Mouse (Mus musculus) liver, embryonic 16.5 days (tissue): ENCODE data around the gene Prkg1. TPM values are rescaled to one million over a fixed set of nuclear protein-coding genes. Genes with fewer than 3 reads are reported as not detected.

Source experiments
- ATAC-seq: fragments of 200-750 bp; cut with Nextera tagmentation; 2 replicates; pipeline ENCODE4 v1.8.0; 2017; ENCODE audit warnings: low read depth, mild to moderate bottlenecking, moderate number of reproducible peaks, moderate library complexity
- H3K27ac ChIP-seq: fragments of 300-500 bp; sonication (generic); 2 replicates; pipeline ENCODE4 v1.5.1; 2014; ENCODE audit warnings: mild to moderate bottlenecking, low read length
- H3K27me3 ChIP-seq: fragments of 300-500 bp; sonication (generic); 2 replicates; pipeline ENCODE4 v1.6.1; 2014; ENCODE audit warnings: low read depth, low read length, mixed read lengths; ENCODE audit not compliant: control insufficient read depth, insufficient read depth
- H3K36me3 ChIP-seq: fragments of 300-500 bp; sonication (generic); 2 replicates; pipeline ENCODE4 v1.6.1; 2014; ENCODE audit warnings: mild to moderate bottlenecking; ENCODE audit not compliant: control insufficient read depth, insufficient read depth
- H3K4me1 ChIP-seq: fragments of 300-500 bp; sonication (generic); 2 replicates; pipeline ENCODE4 v1.6.1; 2014; ENCODE audit warnings: low read depth, low read length, mixed read lengths; ENCODE audit not compliant: control insufficient read depth
- H3K4me2 ChIP-seq: fragments of 300-500 bp; sonication (generic); 2 replicates; pipeline ENCODE4 v1.6.1; 2014; ENCODE audit warnings: low read depth, low read length, mixed read lengths
- H3K4me3 ChIP-seq: fragments of 300-500 bp; sonication (generic); 2 replicates; pipeline ENCODE4 v1.5.1; 2014; ENCODE audit warnings: low read depth, mild to moderate bottlenecking, low read length
- H3K9ac ChIP-seq: fragments of 300-500 bp; sonication (generic); 2 replicates; pipeline ENCODE4 v1.6.1; 2014; ENCODE audit warnings: low read depth, low read length
- H3K9me3 ChIP-seq: fragments of 300-500 bp; sonication (generic); replicated peaks from 2 replicates; pipeline ENCODE4 v1.6.1; 2016; ENCODE audit warnings: low read length; ENCODE audit not compliant: control insufficient read depth
- WGBS: fragments of 180-500 bp; shearing (Covaris S2); extraction: QIAGEN DNeasy Blood & Tissue Kit; methylation state at CpG from one replicate; pipeline ENCODE4 v1.1.7; 2014; ENCODE audit not compliant: insufficient replicate concordance; 5-methylcytosine and 5-hydroxymethylcytosine counted together
- polyA plus RNA-seq: library from polyadenylated mRNA; unstranded; fragments of >200 nt; fragmentation: Nextera tagmentation; extraction: Ambion mirVana; gene quantifications from 2 replicates; pipeline ENCODE4 v1.2.1, GENCODE M21; 2015

Prkg1 gene
- polyA plus RNA-seq, 1 experiment from 2014 or later: 1.3 TPM

- H3K9ac ChIP-seq: no peak overlapping the region
- WGBS: 51% methylated on average over 1 of the region's 1 CpGs
- no peak overlapping the region for H3K27ac ChIP-seq
- ATAC-seq: no peak
- H3K9me3 ChIP-seq: no peaks in the 10 kb centered on the region
- no peak overlapping the region for H3K4me3 ChIP-seq
- H3K4me2 ChIP-seq: no peak overlapping the region
- no peaks in the 10 kb centered on the region for H3K27me3 ChIP-seq
- H3K4me1 ChIP-seq: no peaks in the 10 kb centered on the region
- H3K36me3 ChIP-seq: no peaks in the 10 kb centered on the region
Measured at GRCm38 (mm10) chr19:31444101-31444500, 320.7 kb downstream of the Prkg1 start.

GRCm38 (mm10) chr19:31442311-31442710 is 322.5 kb downstream of the Prkg1 start:
- no peaks in the 10 kb centered on the region for H3K4me1 ChIP-seq
- no peak overlapping the region for H3K4me3 ChIP-seq
- 62% methylated on average over 3 of the region's 3 CpGs for WGBS
- H3K27me3 ChIP-seq: no peaks in the 10 kb centered on the region
- H3K27ac ChIP-seq: no peak overlapping the region
- no peak for ATAC-seq
- no peaks in the 10 kb centered on the region for H3K36me3 ChIP-seq
- H3K9me3 ChIP-seq: no peaks in the 10 kb centered on the region
- no peak overlapping the region for H3K4me2 ChIP-seq
- no peak overlapping the region for H3K9ac ChIP-seq

GRCm38 (mm10) chr19:31433446-31433845 is 331.4 kb downstream of the Prkg1 start:
- 81% methylated on average over 1 of the region's 1 CpGs for WGBS
- no peak for ATAC-seq
- Histone ChIP-seq H3K9ac (no peak overlapping the region), H3K4me1 (no peaks in the 10 kb centered on the region), H3K36me3 (no peaks in the 10 kb centered on the region), H3K4me2 (no peak overlapping the region), H3K9me3 (no peaks in the 10 kb centered on the region), H3K27ac (no peak overlapping the region), H3K4me3 (no peak overlapping the region), H3K27me3 (no peaks in the 10 kb centered on the region)

GRCm38 (mm10) chr19:31431411-31431810 is 333.4 kb downstream of the Prkg1 start:
- Histone ChIP-seq H3K9ac (no peak overlapping the region), H3K9me3 (no peaks in the 10 kb centered on the region), H3K4me3 (no peak overlapping the region), H3K27me3 (no peaks in the 10 kb centered on the region), H3K27ac (no peak overlapping the region), H3K4me1 (no peaks in the 10 kb centered on the region), H3K36me3 (no peaks in the 10 kb centered on the region), H3K4me2 (no peak overlapping the region)
- 40% methylated on average over 2 of the region's 2 CpGs for WGBS
- ATAC-seq: no peak

- Histone ChIP-seq H3K4me3 (no peak overlapping the region), H3K9ac (no peak overlapping the region), H3K9me3 (no peaks in the 10 kb centered on the region), H3K4me1 (no peaks in the 10 kb centered on the region), H3K36me3 (no peaks in the 10 kb centered on the region), H3K4me2 (no peak overlapping the region), H3K27me3 (no peaks in the 10 kb centered on the region), H3K27ac (no peak overlapping the region)
- 56% methylated on average over 5 of the region's 5 CpGs for WGBS
- no peak for ATAC-seq
Measured at GRCm38 (mm10) chr19:31426142-31426541, 338.7 kb downstream of the Prkg1 start.

GRCm38 (mm10) chr19:31425199-31425598 is 339.6 kb downstream of the Prkg1 start:
- H3K4me2 ChIP-seq: no peak overlapping the region
- no peaks in the 10 kb centered on the region for H3K4me1 ChIP-seq
- H3K36me3 ChIP-seq: no peaks in the 10 kb centered on the region
- no peak overlapping the region for H3K4me3 ChIP-seq
- H3K27me3 ChIP-seq: no peaks in the 10 kb centered on the region
- no peak overlapping the region for H3K9ac ChIP-seq
- WGBS: 58% methylated on average over 9 of the region's 9 CpGs
- H3K9me3 ChIP-seq: no peaks in the 10 kb centered on the region
- no peak for ATAC-seq
- H3K27ac ChIP-seq: no peak overlapping the region

- WGBS: 55% methylated on average over 5 of the region's 5 CpGs
- H3K9ac ChIP-seq: no peak overlapping the region
- no peaks in the 10 kb centered on the region for H3K9me3 ChIP-seq
- H3K36me3 ChIP-seq: no peaks in the 10 kb centered on the region
- ATAC-seq: no peak
- H3K4me2 ChIP-seq: no peak overlapping the region
- H3K4me3 ChIP-seq: no peak overlapping the region
- no peaks in the 10 kb centered on the region for H3K4me1 ChIP-seq
- H3K27me3 ChIP-seq: no peaks in the 10 kb centered on the region
- no peak overlapping the region for H3K27ac ChIP-seq
Measured at GRCm38 (mm10) chr19:31424319-31424718, 340.5 kb downstream of the Prkg1 start.

GRCm38 (mm10) chr19:31413571-31413970 is 351.3 kb downstream of the Prkg1 start:
- H3K4me1 ChIP-seq: no peaks in the 10 kb centered on the region
- H3K9ac ChIP-seq: no peak overlapping the region
- H3K36me3 ChIP-seq: no peaks in the 10 kb centered on the region
- no peaks in the 10 kb centered on the region for H3K27me3 ChIP-seq
- no peaks in the 10 kb centered on the region for H3K9me3 ChIP-seq
- no peak for ATAC-seq
- no peak overlapping the region for H3K4me3 ChIP-seq
- WGBS: 55% methylated on average over 7 of the region's 7 CpGs
- H3K27ac ChIP-seq: no peak overlapping the region
- no peak overlapping the region for H3K4me2 ChIP-seq

- no peak overlapping the region for H3K4me3 ChIP-seq
- no peak overlapping the region for H3K4me2 ChIP-seq
- no peak overlapping the region for H3K27ac ChIP-seq
- H3K36me3 ChIP-seq: no peaks in the 10 kb centered on the region
- no peak for ATAC-seq
- no peak overlapping the region for H3K9ac ChIP-seq
- WGBS: 47% methylated on average over 1 of the region's 1 CpGs
- H3K27me3 ChIP-seq: no peaks in the 10 kb centered on the region
- H3K4me1 ChIP-seq: no peaks in the 10 kb centered on the region
- H3K9me3 ChIP-seq: no peaks in the 10 kb centered on the region
Measured at GRCm38 (mm10) chr19:31396096-31396495, 368.7 kb downstream of the Prkg1 start.

- no peak overlapping the region for H3K9ac ChIP-seq
- no peaks in the 10 kb centered on the region for H3K36me3 ChIP-seq
- WGBS: 59% methylated on average over 3 of the region's 3 CpGs
- no peaks in the 10 kb centered on the region for H3K9me3 ChIP-seq
- no peak overlapping the region for H3K4me2 ChIP-seq
- H3K4me3 ChIP-seq: no peak overlapping the region
- ATAC-seq: no peak
- no peaks in the 10 kb centered on the region for H3K27me3 ChIP-seq
- no peak overlapping the region for H3K27ac ChIP-seq
- H3K4me1 ChIP-seq: no peaks in the 10 kb centered on the region
Measured at GRCm38 (mm10) chr19:31385353-31385752, 379.5 kb downstream of the Prkg1 start.
